Mouse (Mus musculus) ovary, adult 18-20 months (tissue): ENCODE data around the gene Olfr697.
"Not testable (repeated sequence)": the region's sequence is repeated elsewhere in the genome, so short reads cannot be mapped to it uniquely, and the experiment has no call there.

Experiments used
- DNase-seq: peaks from one replicate; pipeline ENCODE4 v3.0.0; 2022; ENCODE audit warnings: low spot score, mixed read lengths

Olfr697 gene

GRCm38 (mm10) chr7:106742343-106742742, at the start of gene Olfr697:
TSS of gene Olfr697 (minus strand) at chr7:106742443.
- no peak for DNase-seq

- DNase-seq: no peak
Measured at GRCm38 (mm10) chr7:106788330-106788729, 46.1 kb upstream of the Olfr697 start.

- DNase-seq: not testable (repeated sequence)
Measured at GRCm38 (mm10) chr7:106761008-106761407, 18.8 kb upstream of the Olfr697 start.

- no peak for DNase-seq
Measured at GRCm38 (mm10) chr7:106758800-106759199, 16.6 kb upstream of the Olfr697 start.

- DNase-seq: no peak
Measured at GRCm38 (mm10) chr7:106755297-106755696, 13.1 kb upstream of the Olfr697 start, which contains the start of gene Olfr698. TSS of gene Olfr698 (minus strand) at chr7:106755397.

- DNase-seq: no peak
Measured at GRCm38 (mm10) chr7:106745811-106746210, 3.6 kb upstream of the Olfr697 start.

- no peak for DNase-seq
Measured at GRCm38 (mm10) chr7:106737028-106737427, 5.2 kb downstream of the Olfr697 start.

- DNase-seq: no peak
Measured at GRCm38 (mm10) chr7:106733717-106734116, 8.5 kb downstream of the Olfr697 start.

- DNase-seq: not testable (repeated sequence)
Measured at GRCm38 (mm10) chr7:106725654-106726053, 16.6 kb downstream of the Olfr697 start.

GRCm38 (mm10) chr7:106716296-106716695, 25.9 kb downstream of the Olfr697 start, which contains the start of gene Olfr695:
TSS of gene Olfr695 (minus strand) at chr7:106716396.
- no peak for DNase-seq

GRCm38 (mm10) chr7:106711463-106711862, 30.8 kb downstream of the Olfr697 start:
- no peak for DNase-seq

- not testable (repeated sequence) for DNase-seq
Measured at GRCm38 (mm10) chr7:106707705-106708104, 34.5 kb downstream of the Olfr697 start.

GRCm38 (mm10) chr7:106696891-106697290, 45.4 kb downstream of the Olfr697 start:
- DNase-seq: no peak

- DNase-seq: no peak
Measured at GRCm38 (mm10) chr7:106692976-106693375, 49.3 kb downstream of the Olfr697 start.

GRCm38 (mm10) chr7:106691714-106692113, 50.5 kb downstream of the Olfr697 start, which contains the start of gene Olfr694:
TSS of gene Olfr694 (minus strand) at chr7:106691814.
- no peak for DNase-seq
